In genomic region chr5:142504175-142504574, GRCm38 (mm10) we compare ENCODE assay signal across 23 mouse cellular contexts. TPM values are rescaled to one million over a fixed set of nuclear protein-coding genes. Genes with fewer than 3 reads are reported as not detected.
"Had no signal": no experiment of that assay in that cellular context is flagged by ENCODE, and none has a peak within 500 bp of the region (broad histone marks: within the 10 kb centered on the region; RNA-seq: fewer than 3 reads in every experiment).

No protein-coding gene starts in this region.

- H3K27ac ChIP-seq: midbrain, embryonic 10.5 days; midbrain, embryonic 12.5 days; neural tube, embryonic 13.5 days; neural tube, embryonic 15.5 days had no signal

- H3K36me3 ChIP-seq: midbrain, embryonic 10.5 days; midbrain, embryonic 12.5 days had no signal

- H3K9me3 ChIP-seq: midbrain, embryonic 10.5 days; midbrain, embryonic 12.5 days; neural tube, embryonic 13.5 days; neural tube, embryonic 15.5 days had no signal

- H3K4me3 ChIP-seq: midbrain, embryonic 10.5 days; midbrain, embryonic 12.5 days; myocyte; neural tube, embryonic 13.5 days; neural tube, embryonic 15.5 days had no signal

- H3K9ac ChIP-seq: lung, embryonic 14.5 days; midbrain, embryonic 12.5 days; neural tube, embryonic 13.5 days; neural tube, embryonic 15.5 days had no signal

- DNase-seq: lung, adult 18-20 months; lung, embryonic 14.5 days; lung, postnatal 10 days; lung, postnatal 4 days; midbrain, embryonic 14.5 days; retina, postnatal 1 day; right cerebral cortex, postnatal 25 days; right cerebral cortex, postnatal 4 days; spleen, adult 18-20 months; thymus, adult 18-20 months; thymus, postnatal 14 days; thymus, postnatal 36 days had no signal

- ATAC-seq: midbrain, embryonic 16.5 days had no signal

- H3K27me3 ChIP-seq: neural tube, embryonic 13.5 days; neural tube, embryonic 15.5 days had no signal

- H3K4me2 ChIP-seq: lung, embryonic 14.5 days; midbrain, embryonic 12.5 days; neural tube, embryonic 13.5 days; neural tube, embryonic 15.5 days had no signal

RNA-seq across cellular contexts. Expression of gene Papolb, which starts 25.7 kb away (rescaled TPM):
- total RNA-seq: megakaryocyte, adult 5-6 weeks; megakaryocyte-erythroid progenitor cell, adult 5-6 weeks had no signal
- polyA plus RNA-seq: small intestine, adult 2 months; stomach, embryonic 16.5 days; thymus, postnatal 0 days had no signal

RNA-seq across cellular contexts. Expression of gene Radil, which starts 46.7 kb away (rescaled TPM):
- total RNA-seq: megakaryocyte, adult 5-6 weeks; megakaryocyte-erythroid progenitor cell, adult 5-6 weeks had no signal
